Mouse (Mus musculus) cerebellum, adult 9-11 months (tissue): ENCODE data around the gene Mst1.
A peak's percentile ranks its signal among the peaks of the same experiment; 100 is the strongest.

Source experiments
- DNase-seq: peaks from one replicate; pipeline ENCODE4 v3.0.0; 2022

Mst1 gene

GRCm38 (mm10) chr9:108080168-108080567, at the start of gene Mst1:
Gene Mst1 (plus strand): TSS chr9:108080436.
- peak; percentile 53 for DNase-seq

- DNase-seq, result no peak
Measured at GRCm38 (mm10) chr9:108032126-108032525, 48.1 kb upstream of the Mst1 start.

GRCm38 (mm10) chr9:108035331-108036156, 44.7 kb upstream of the Mst1 start:
- no peak for DNase-seq

- DNase-seq, result peak; percentile 24
Measured at GRCm38 (mm10) chr9:108044751-108045492, 35.3 kb upstream of the Mst1 start.

- peak; percentile 34 for DNase-seq
Measured at GRCm38 (mm10) chr9:108046582-108046981, 33.7 kb upstream of the Mst1 start.

- DNase-seq, result peak; percentile 38
Measured at GRCm38 (mm10) chr9:108047601-108048565, 32.4 kb upstream of the Mst1 start.

GRCm38 (mm10) chr9:108048566-108048955, 31.7 kb upstream of the Mst1 start:
- DNase-seq, result no peak

GRCm38 (mm10) chr9:108049016-108049455, 31.2 kb upstream of the Mst1 start, which contains the start of gene Gmppb:
Gene Gmppb (plus strand): TSS chr9:108049242.
- peak; percentile 96 for DNase-seq

GRCm38 (mm10) chr9:108049561-108050251, 30.5 kb upstream of the Mst1 start:
- peak; percentile 62 for DNase-seq

- peak; percentile 53 for DNase-seq
Measured at GRCm38 (mm10) chr9:108051184-108051930, 28.9 kb upstream of the Mst1 start.

GRCm38 (mm10) chr9:108051931-108052220, 28.4 kb upstream of the Mst1 start:
- no peak for DNase-seq

GRCm38 (mm10) chr9:108052411-108052810, 27.8 kb upstream of the Mst1 start:
- DNase-seq, result no peak

GRCm38 (mm10) chr9:108052885-108053664, 27.2 kb upstream of the Mst1 start, which contains the start of gene Amigo3:
Gene Amigo3 (plus strand): TSS chr9:108053159.
- peak; percentile 94 for DNase-seq

GRCm38 (mm10) chr9:108053665-108054225, 26.5 kb upstream of the Mst1 start:
- DNase-seq, result peak; percentile 58

- peak; percentile 40 for DNase-seq
Measured at GRCm38 (mm10) chr9:108054331-108055040, 25.8 kb upstream of the Mst1 start.

- no peak for DNase-seq
Measured at GRCm38 (mm10) chr9:108055061-108055460, 25.2 kb upstream of the Mst1 start.

GRCm38 (mm10) chr9:108055661-108056237, 24.5 kb upstream of the Mst1 start:
- peak; percentile 38 for DNase-seq

GRCm38 (mm10) chr9:108056361-108057261, 23.6 kb upstream of the Mst1 start:
- peak; percentile 42 for DNase-seq
